Mouse (Mus musculus) C2C12 (cell line): ENCODE measurements around the gene Gper1.

ENCODE experiments used
- CTCF ChIP-seq: IDR thresholded peaks from one replicate; pipeline ENCODE4 v1.5.1; 2011; ENCODE audit not compliant: control insufficient read depth, insufficient read depth, insufficient read length
- FOSL1 ChIP-seq: IDR thresholded peaks from one replicate; pipeline ENCODE4 v1.8.0; 2011; ENCODE audit warnings: mild to moderate bottlenecking, low read length; ENCODE audit not compliant: poor library complexity, insufficient read depth, severe bottlenecking

GRCm38 (mm10) chr5:139411117-139411516, 11.8 kb upstream of the Gper1 start:
- TF ChIP-seq CTCF (no peak), FOSL1 (no peak)
